Mouse (Mus musculus): ENCODE data around the gene Dkc1.
A peak's percentile ranks its signal among the peaks of the same experiment; 100 is the strongest.
"Not testable (repeated sequence)": the region's sequence is repeated elsewhere in the genome, so short reads cannot be mapped to it uniquely, and the experiment has no call there.

Dkc1 gene

DNA sequence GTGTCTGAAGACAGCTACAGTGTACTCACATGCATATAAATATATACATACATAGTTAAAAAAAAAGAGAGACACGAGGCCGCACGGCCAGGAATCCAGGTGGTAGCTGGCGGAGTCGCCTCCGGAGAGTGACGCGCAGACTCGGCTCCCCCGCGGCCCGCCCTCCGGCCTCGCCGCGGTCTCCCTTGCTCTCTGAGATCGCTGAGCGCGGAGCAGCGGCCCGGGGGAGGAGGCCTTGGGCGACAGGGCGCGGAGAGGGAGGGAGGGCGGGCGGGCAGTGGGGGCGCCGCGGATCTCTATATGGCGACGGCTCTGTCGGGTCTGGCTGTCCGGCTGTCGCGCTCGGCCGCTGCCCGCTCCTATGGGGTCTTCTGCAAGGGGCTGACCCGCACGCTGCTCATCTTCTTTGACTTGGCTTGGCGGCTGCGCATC, 47.5 kb downstream of the Dkc1 start:
- not testable (repeated sequence) for DNase-seq

- DNase-seq, result no peak
Observed at GRCm38 (mm10) chrX:75148414-75148813, 52.8 kb downstream of the Dkc1 start.

DNA sequence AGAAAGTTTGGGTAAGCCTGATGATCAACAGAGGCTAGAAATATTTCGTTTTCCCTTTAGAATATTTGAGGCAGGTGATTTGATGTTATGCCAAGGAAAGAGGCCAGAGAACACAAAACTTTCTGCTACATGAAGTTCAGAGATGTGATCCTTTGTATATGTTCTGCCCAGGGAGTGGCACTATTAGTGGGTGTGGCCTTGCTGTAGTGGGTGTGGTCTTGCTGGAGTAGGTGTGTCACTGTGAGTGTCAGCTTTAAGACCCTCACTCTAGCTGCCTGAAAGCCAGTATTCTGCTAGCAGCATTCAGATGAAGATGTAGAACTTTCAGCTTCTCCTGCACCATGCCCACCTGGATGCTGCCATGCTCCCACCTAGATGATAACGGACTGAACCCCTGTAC, 54.6 kb downstream of the Dkc1 start:
- no peak for DNase-seq

GRCm38 (mm10) chrX:75152249-75152648, 56.6 kb downstream of the Dkc1 start:
- no peak for DNase-seq

GRCm38 (mm10) chrX:75155576-75156243, 60.1 kb downstream of the Dkc1 start:
- DNase-seq, result peak; percentile 17
